Mouse (Mus musculus) lung, postnatal 4 days (tissue): ENCODE data around the gene Olfr597.
"Not testable (repeated sequence)": the region's sequence is repeated elsewhere in the genome, so short reads cannot be mapped to it uniquely, and the experiment has no call there.

Experiments used
- DNase-seq, 2 experiments: peaks; one replicate each; pipeline ENCODE4 v3.0.0; 2021

Olfr597 gene

DNA sequence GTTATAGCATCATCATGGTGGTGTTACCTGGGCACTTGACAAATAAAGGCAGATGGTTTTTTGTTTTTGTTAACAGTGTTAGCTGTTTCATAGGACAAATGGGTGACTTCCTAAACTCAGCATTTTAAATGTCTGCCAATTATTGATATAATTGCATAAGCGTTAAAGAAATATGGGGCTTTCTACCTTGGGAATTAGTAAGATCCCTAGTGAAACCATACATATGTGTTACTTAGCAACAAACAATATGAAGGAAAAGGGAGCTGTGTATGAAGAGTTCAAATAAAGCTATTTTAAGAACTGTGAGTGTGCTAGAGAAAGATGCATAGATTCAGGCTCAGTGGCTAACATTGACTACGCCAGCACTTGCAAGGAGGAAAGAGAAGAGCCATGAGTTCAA, at the start of gene Olfr597:
Gene Olfr597 (plus strand): TSS at position 301 of the 400 bp plus-strand sequence.
- not testable (repeated sequence) for DNase-seq

- DNase-seq, result not testable (repeated sequence)
Observed at GRCm38 (mm10) chr7:103305348-103305747, 10.8 kb upstream of the Olfr597 start, which contains the start of gene Olfr596. TSS of gene Olfr596 (plus strand) at chr7:103305648.

DNA sequence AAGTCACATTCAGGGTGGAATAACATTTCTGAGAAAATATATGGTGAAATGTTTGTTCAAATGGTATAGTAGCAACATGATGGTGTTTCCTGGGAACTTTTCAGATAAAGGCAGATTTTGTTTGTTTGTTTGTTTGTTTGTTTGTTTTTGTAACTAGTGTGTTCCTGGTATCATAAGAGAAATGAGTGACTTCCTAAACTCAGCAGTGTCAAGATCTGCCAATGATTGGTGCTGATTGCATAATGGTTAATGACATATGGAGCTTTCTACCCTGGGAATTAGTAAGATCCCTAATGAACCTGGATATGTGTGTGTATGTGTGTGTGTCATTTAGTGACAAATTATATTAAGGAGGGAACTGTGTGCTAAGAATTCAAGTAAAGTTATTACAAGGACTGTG, 7.2 kb downstream of the Olfr597 start, which contains the start of gene Olfr598:
Gene Olfr598 (plus strand): TSS at position 301 of the 400 bp plus-strand sequence.
- DNase-seq, result no peak

DNA sequence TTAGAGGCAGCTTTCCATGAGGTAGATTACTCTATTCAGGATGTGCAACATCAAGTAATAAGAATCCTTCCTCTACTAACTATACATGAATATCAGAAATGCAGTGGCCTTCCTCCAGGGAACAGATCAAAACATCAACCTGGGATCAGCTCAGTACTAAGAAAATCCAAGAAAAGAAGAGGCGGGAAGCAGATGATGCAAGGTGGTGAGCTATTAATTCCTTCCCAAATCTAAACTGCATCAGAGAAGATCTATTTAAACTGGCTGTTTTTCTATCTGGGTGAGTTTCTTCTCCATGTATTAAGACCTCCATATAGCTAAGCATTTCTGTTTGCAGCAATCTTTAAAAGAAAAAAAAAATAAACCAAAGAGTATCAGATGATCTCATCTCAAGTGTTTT, 19.5 kb downstream of the Olfr597 start, which contains the start of gene Olfr599:
Gene Olfr599 (plus strand): TSS at position 301 of the 400 bp plus-strand sequence.
- DNase-seq, result no peak

DNA sequence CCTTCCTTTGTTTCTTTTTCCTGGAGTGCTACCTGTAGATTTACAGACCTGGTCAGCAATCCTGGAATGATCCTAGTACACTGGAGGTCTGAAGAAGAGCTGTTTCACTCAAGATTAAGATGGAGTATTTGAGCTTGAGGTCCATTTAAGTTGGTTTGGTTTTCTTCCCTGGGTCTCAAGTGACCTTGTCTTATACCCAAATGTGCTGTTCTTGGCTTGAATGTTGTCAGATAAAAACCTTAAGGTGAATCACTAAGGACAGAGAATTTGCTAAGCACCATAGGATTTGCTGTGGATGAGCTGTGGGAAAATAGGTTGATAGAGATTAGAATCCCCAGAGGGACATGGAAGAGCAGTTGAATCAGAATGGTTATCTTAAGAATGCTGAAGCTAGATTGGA, 33.5 kb downstream of the Olfr597 start, which contains the start of gene Olfr600:
Gene Olfr600 (minus strand): TSS at position 101 of the 400 bp plus-strand sequence.
- no peak for DNase-seq

DNA sequence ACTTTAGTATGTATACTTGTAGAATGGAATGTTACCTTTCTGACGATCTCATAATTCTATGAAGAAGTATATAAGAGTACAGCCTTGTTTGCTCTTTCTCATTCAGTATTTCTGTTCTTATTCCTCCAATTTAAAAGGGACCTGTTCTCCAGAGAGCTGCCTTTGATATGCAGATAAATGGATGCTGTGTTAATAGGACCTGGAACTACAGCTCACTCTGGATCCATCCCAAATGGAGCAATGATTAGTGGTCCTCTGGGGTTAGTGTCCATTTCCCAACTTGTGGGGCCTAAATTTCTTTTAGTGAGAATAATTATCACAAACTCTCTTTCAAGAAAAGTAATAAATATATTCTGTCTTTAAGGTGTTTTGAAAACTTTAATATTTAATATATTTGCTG, 46.4 kb downstream of the Olfr597 start, which contains the start of gene Olfr601:
Gene Olfr601 (minus strand): TSS at position 101 of the 400 bp plus-strand sequence.
- DNase-seq, result no peak
